Mouse (Mus musculus) thymus, adult 2 months (tissue): ENCODE measurements around the gene Idnk. TPM values are rescaled to one million over a fixed set of nuclear protein-coding genes. Genes with fewer than 3 reads are reported as not detected.

ENCODE experiments used
- DNase-seq: peaks from one replicate; pipeline ENCODE4 v3.0.0; 2021
- H3K27ac ChIP-seq: fragments of 200-500 bp; 2 replicates; pipeline ENCODE4 v1.5.1; 2012; ENCODE audit warnings: low read length, control low read depth; ENCODE audit not compliant: control insufficient read depth, insufficient read depth
- H3K27me3 ChIP-seq: fragments of 200-500 bp; 2 replicates; pipeline ENCODE4 v1.6.1; 2012; ENCODE audit warnings: mild to moderate bottlenecking, low read length, moderate library complexity, mixed read lengths; ENCODE audit not compliant: control insufficient read depth, insufficient read depth
- H3K36me3 ChIP-seq: fragments of 200-500 bp; 2 replicates; pipeline ENCODE4 v1.6.1; 2012; ENCODE audit warnings: mild to moderate bottlenecking, low read length, moderate library complexity; ENCODE audit not compliant: control insufficient read depth, insufficient read depth
- H3K4me1 ChIP-seq: fragments of 200-500 bp; replicated peaks from 2 replicates; pipeline ENCODE4 v1.6.1; 2012; ENCODE audit warnings: low read length; ENCODE audit not compliant: control insufficient read depth, insufficient read depth
- H3K4me3 ChIP-seq: fragments of 200-500 bp; 2 replicates; pipeline ENCODE4 v1.5.1; 2012; ENCODE audit warnings: mild to moderate bottlenecking, low read length, control low read depth, moderate library complexity; ENCODE audit not compliant: control insufficient read depth, insufficient read depth
- CTCF ChIP-seq: fragments of 200-500 bp; IDR thresholded peaks from 2 replicates; pipeline ENCODE4 v1.5.1; 2012; ENCODE audit warnings: mild to moderate bottlenecking, control low read depth, low read length, moderate library complexity, borderline replicate concordance; ENCODE audit not compliant: control insufficient read depth, poor library complexity, insufficient read depth; ENCODE audit errors: extremely low read depth
- POLR2A ChIP-seq: fragments of 200-500 bp; IDR thresholded peaks from 2 replicates; pipeline ENCODE4 v1.6.1; 2012; ENCODE audit warnings: mild to moderate bottlenecking, low read length, control low read depth, moderate library complexity; ENCODE audit not compliant: control insufficient read depth, poor library complexity, insufficient read depth; ENCODE audit errors: extremely low read depth
- WGBS: fragments of 180-500 bp; shearing (Covaris S2); methylation state at CpG from one replicate; pipeline ENCODE4 v1.1.7; 2018; 5-methylcytosine and 5-hydroxymethylcytosine counted together
- polyA plus RNA-seq: library from polyadenylated mRNA; depleted of rRNA; stranded (reverse); fragments of >200 nt; gene quantifications from 2 replicates; pipeline ENCODE4 v1.2.3, GENCODE M21; 2012

Gene Idnk
- polyA plus RNA-seq, 1 experiment: 57.2 TPM

- Histone ChIP-seq H3K27me3 (no peaks in the 10 kb centered on the region), H3K36me3 (peaks cover 19% of the 10 kb centered on the region), H3K4me1 (peaks cover 9% of the 10 kb centered on the region), H3K27ac (peak overlapping the region; percentile 81), H3K4me3 (no peak overlapping the region)
- TF ChIP-seq POLR2A (no peak), CTCF (no peak)
- 44% methylated on average over 7 of the region's 7 CpGs for WGBS
- no peak for DNase-seq
Measured at GRCm38 (mm10) chr13:58197981-58198640, 40.7 kb downstream of the Idnk start.

GRCm38 (mm10) chr13:58201343-58201742 lies 43.9 kb downstream of the Idnk start:
- Histone ChIP-seq H3K27ac (no peak overlapping the region), H3K4me3 (no peak overlapping the region), H3K36me3 (peaks cover under 1% of the 10 kb centered on the region), H3K27me3 (no peaks in the 10 kb centered on the region), H3K4me1 (peaks cover 13% of the 10 kb centered on the region)
- no peak for DNase-seq
- WGBS: 94% methylated on average over 6 of the region's 6 CpGs
- no peak for TF ChIP-seq POLR2A

- no peak overlapping the region for H3K27ac ChIP-seq
- no peak overlapping the region for H3K4me3 ChIP-seq
- TF ChIP-seq CTCF (no peak), POLR2A (no peak)
- H3K27me3 ChIP-seq: no peaks in the 10 kb centered on the region
- DNase-seq: no peak
- no peaks in the 10 kb centered on the region for H3K36me3 ChIP-seq
- WGBS: 97% methylated on average over 3 of the region's 3 CpGs
- peaks cover 16% of the 10 kb centered on the region for H3K4me1 ChIP-seq
Measured at GRCm38 (mm10) chr13:58201908-58202307, 44.5 kb downstream of the Idnk start.

GRCm38 (mm10) chr13:58202903-58203302 lies 45.5 kb downstream of the Idnk start:
- WGBS: 79% methylated on average over 1 of the region's 1 CpGs
- Histone ChIP-seq H3K27ac (no peak overlapping the region), H3K36me3 (no peaks in the 10 kb centered on the region), H3K4me1 (peaks cover 13% of the 10 kb centered on the region), H3K4me3 (no peak overlapping the region), H3K27me3 (no peaks in the 10 kb centered on the region)
- TF ChIP-seq POLR2A (no peak), CTCF (no peak)
- no peak for DNase-seq

GRCm38 (mm10) chr13:58204202-58204601 lies 46.8 kb downstream of the Idnk start:
- TF ChIP-seq CTCF: no peak
- no peak for TF ChIP-seq POLR2A
- H3K27me3 ChIP-seq: no peaks in the 10 kb centered on the region
- no peak for DNase-seq
- H3K36me3 ChIP-seq: no peaks in the 10 kb centered on the region
- 96% methylated on average over 3 of the region's 3 CpGs for WGBS
- peaks cover 10% of the 10 kb centered on the region for H3K4me1 ChIP-seq
- no peak overlapping the region for H3K4me3 ChIP-seq
- H3K27ac ChIP-seq: no peak overlapping the region

GRCm38 (mm10) chr13:58204986-58205385 lies 47.5 kb downstream of the Idnk start:
- no peaks in the 10 kb centered on the region for H3K27me3 ChIP-seq
- H3K27ac ChIP-seq: no peak overlapping the region
- no peaks in the 10 kb centered on the region for H3K36me3 ChIP-seq
- no peak for DNase-seq
- WGBS: 19% methylated on average over 4 of the region's 4 CpGs
- no peak for TF ChIP-seq POLR2A
- TF ChIP-seq CTCF: no peak
- peaks cover 10% of the 10 kb centered on the region for H3K4me1 ChIP-seq
- H3K4me3 ChIP-seq: no peak overlapping the region

GRCm38 (mm10) chr13:58206084-58206483 lies 48.6 kb downstream of the Idnk start:
- Histone ChIP-seq H3K36me3 (no peaks in the 10 kb centered on the region), H3K27me3 (no peaks in the 10 kb centered on the region), H3K27ac (no peak overlapping the region), H3K4me1 (peaks cover 10% of the 10 kb centered on the region), H3K4me3 (no peak overlapping the region)
- TF ChIP-seq CTCF (no peak), POLR2A (no peak)
- 97% methylated on average over 4 of the region's 4 CpGs for WGBS
- DNase-seq: no peak
